Mouse (Mus musculus): ENCODE measurements around the gene Msi2. TPM values are rescaled to one million over a fixed set of nuclear protein-coding genes. Genes with fewer than 3 reads are reported as not detected.

The Msi2 gene
- total RNA-seq, 2 experiments from 2014 or later = 156 to 165 TPM

GRCm38 (mm10) chr11:88328813-88329595, 389.3 kb downstream of the Msi2 start:
- DNase-seq = no peak

GRCm38 (mm10) chr11:88327016-88327415, 391.3 kb downstream of the Msi2 start:
- DNase-seq = peak; percentile 50
- intact Hi-C loops (cut with DNase I; ENCODE audit: low total_unique reads) = no loop called here

More at GRCm38 (mm10) chr11:88328813-88329595, 389.3 kb downstream of the Msi2 start:
- intact Hi-C loops (cut with DNase I; ENCODE audit: low total_unique reads) = no loop called here

- intact Hi-C loops (cut with DNase I; ENCODE audit: low total_unique reads) = no loop called here
- DNase-seq = no peak
Observed at GRCm38 (mm10) chr11:88318850-88319249, 399.5 kb downstream of the Msi2 start.

DNA sequence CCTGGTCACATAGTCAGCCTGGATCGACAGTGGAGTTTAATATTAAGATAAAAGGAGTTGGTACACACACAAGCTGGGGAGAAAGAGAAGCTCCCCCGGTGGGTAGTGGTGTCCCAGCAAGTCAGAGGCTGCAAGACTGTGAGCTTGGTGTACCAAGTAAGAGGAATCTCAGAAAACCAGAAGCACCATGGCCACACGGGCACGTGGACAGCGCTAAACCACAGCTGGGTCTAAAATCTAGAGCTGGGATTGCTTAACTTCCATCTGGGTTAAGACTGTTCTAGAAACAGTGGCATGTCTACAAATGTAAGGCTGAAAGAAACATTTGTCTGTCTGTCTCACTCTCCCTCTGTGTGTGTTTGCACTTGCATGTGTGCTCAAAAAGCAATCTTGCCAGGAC, 402.9 kb downstream of the Msi2 start:
- intact Hi-C loops (cut with DNase I; ENCODE audit: low total_unique reads) = no loop called here
- no peak for DNase-seq

DNA sequence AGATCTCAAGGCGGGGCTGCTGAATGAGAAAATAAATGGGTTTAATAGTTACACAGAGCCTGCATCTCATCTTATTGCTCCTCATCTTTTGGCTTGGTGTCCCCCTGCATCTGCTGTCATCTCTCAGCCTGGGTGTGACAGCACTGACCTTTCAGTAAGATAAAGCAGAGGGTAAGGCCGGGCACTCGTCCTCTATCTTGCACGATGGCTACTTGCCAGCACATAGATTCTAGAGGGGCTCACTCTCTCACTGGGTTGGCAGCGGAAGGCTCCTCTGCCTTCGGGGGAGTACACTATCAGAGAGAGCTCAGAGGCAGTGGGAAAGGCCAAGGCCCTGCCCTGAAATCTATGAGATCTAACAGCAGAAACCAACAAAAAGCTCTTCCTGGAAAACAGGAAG, 403.8 kb downstream of the Msi2 start:
- no peak for DNase-seq
- intact Hi-C loops (cut with DNase I; ENCODE audit: low total_unique reads) = no loop called here

GRCm38 (mm10) chr11:88313512-88313911, 404.8 kb downstream of the Msi2 start:
- peak; percentile 36 for DNase-seq
- intact Hi-C loops (cut with DNase I; ENCODE audit: low total_unique reads) = no loop called here

GRCm38 (mm10) chr11:88311606-88312005, 406.7 kb downstream of the Msi2 start:
- intact Hi-C loops (cut with DNase I; ENCODE audit: low total_unique reads) = no loop called here
- no peak for DNase-seq

GRCm38 (mm10) chr11:88310773-88311172, 407.5 kb downstream of the Msi2 start:
- intact Hi-C loops (cut with DNase I; ENCODE audit: low total_unique reads) = no loop called here
- no peak for DNase-seq

GRCm38 (mm10) chr11:88309059-88309700, 409.1 kb downstream of the Msi2 start:
- intact Hi-C loops (cut with DNase I; ENCODE audit: low total_unique reads) = no loop called here
- no peak for DNase-seq

DNA sequence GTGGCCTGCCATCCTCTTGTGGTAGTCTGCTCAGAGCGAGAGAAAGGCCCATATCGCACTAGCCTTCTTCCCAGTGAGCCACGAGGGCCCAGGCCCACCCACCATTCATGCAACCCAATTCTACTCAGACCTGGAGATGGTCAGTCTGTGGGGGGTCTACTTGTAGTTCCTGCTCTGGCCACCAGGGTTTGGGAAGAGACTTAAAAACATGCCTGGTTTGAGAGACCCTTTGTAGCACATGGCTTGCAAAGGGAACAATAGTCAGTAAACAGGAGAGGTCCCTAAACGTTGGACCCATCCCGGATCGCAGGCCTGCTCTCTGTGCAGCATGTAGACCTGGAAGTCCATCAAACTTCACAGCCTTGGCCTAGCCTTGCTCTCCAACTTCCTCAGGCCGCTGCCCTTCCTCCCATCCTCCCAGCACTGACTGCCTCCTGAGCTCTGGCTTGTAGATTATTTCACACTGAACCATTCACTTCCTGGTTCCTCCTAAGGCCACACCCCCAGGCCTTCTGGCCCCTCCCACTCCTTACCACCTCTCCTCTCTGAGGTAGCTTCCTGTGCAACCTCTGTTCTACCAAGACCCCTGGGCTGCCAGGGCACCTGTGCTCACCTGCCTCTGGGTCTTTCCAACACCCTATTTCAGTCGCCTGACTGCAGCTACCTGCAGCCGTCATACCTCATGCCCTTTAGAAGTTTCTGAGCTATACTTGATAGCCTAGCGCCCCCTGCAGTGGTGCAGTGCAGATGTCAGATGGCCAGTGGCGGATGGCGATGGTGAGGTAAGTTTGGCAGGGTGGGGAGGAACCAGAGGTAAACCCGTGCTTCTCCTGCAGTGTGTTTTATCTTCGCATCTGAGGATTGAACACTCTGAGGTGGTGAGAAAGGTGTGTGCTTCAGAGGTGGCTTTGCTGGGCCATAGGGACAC, 410.4 kb downstream of the Msi2 start:
- no peak for DNase-seq
- intact Hi-C loops (cut with DNase I; ENCODE audit: low total_unique reads) = no loop called here

DNA sequence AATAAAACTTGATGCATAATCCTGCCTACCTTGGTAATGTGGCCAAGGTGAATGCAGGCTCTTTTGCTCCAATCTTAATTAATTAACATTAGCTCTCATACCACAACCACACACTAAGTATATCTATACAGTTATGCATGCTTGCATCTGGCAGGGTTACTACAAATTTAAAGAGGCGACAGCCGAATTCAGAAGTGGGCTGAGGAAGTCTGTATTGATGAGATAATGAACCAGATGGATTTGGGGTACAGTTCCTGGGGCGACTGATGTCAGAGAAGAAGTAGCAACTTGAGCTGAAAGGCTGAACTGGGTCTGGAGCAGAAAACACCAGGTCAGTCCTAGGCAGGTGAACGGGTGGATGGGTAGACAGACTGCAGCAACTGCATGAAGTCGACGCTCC, 412.6 kb downstream of the Msi2 start:
- no peak for DNase-seq

GRCm38 (mm10) chr11:88301619-88302018, 416.7 kb downstream of the Msi2 start:
- no peak for DNase-seq
- intact Hi-C loops (cut with DNase I; ENCODE audit: low total_unique reads) = no loop called here

More for the DNA sequence above, 412.6 kb downstream of the Msi2 start:
- intact Hi-C loops (cut with DNase I; ENCODE audit: low total_unique reads) = no loop called here

- DNase-seq = no peak
- intact Hi-C loops (cut with DNase I; ENCODE audit: low total_unique reads) = no loop called here
Observed at GRCm38 (mm10) chr11:88299345-88299744, 419.0 kb downstream of the Msi2 start.

- no peak for DNase-seq
- intact Hi-C loops (cut with DNase I; ENCODE audit: low total_unique reads) = no loop called here
Observed at GRCm38 (mm10) chr11:88297526-88297925, 420.8 kb downstream of the Msi2 start.

DNA sequence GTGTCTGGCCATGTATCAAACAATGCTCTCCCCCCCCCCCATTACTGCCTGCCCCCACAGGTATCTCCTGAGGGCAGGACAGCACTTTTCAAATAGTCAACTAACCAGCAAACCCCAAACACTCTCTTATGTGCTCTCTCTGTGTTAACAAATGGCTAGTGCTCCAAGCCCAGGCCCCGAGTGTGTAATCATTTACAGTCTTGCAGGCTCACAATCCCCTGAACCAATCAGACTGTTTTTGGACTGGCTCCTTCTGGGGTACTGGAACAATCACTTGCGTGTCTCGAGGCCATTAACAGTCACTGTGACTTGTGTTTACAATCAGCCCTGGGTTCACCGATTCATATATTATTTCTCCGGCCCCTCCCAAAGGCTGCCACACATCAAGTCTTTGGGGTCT, 423.0 kb downstream of the Msi2 start:
- intact Hi-C loops (cut with DNase I; ENCODE audit: low total_unique reads) = no loop called here
- DNase-seq = no peak

DNA sequence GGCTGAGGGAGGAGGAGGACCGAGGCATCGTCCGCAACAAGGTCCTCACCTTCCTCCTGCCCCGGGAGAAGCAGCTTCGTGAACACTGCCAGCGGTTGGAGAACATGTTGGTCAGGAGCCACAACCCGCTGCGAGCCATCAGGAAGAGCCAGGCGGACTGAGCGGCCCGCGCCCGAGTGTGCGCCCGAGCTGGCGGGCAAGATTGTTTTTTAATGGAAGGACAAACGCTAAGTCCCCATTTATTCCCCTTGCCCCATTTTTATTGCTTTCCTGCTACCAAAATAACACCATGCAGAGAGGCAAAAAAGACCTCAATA, 424.0 kb downstream of the Msi2 start:
- no peak for DNase-seq
- intact Hi-C loops (cut with DNase I; ENCODE audit: low total_unique reads) = no loop called here

GRCm38 (mm10) chr11:88293631-88294393, 424.5 kb downstream of the Msi2 start, which contains the start of gene Ccdc182:
Ccdc182 (plus strand) TSS chr11:88294058.
- intact Hi-C loops (cut with DNase I; ENCODE audit: low total_unique reads) = no loop called here
- DNase-seq = no peak

GRCm38 (mm10) chr11:88291688-88292087, 426.6 kb downstream of the Msi2 start:
- peak; percentile 31 for DNase-seq
- intact Hi-C loops (cut with DNase I; ENCODE audit: low total_unique reads) = no loop called here

- intact Hi-C loops (cut with DNase I; ENCODE audit: low total_unique reads) = no loop called here
- DNase-seq = no peak
Observed at GRCm38 (mm10) chr11:88291245-88291644, 427.1 kb downstream of the Msi2 start.

All from gastrocnemius, postnatal 14 days (tissue).